Mouse (Mus musculus) c-Kit-positive CD71-positive TER-119-negative erythroid progenitor cells, embryonic 14.5 days (primary cell): Measurements from ENCODE around the gene Gm44790.
A peak's percentile ranks its signal among the peaks of the same experiment; 100 is the strongest.

Source experiments
- DNase-seq: peaks from one replicate; pipeline ENCODE4 v3.0.0-alpha.2; 2013; ENCODE audit warnings: low read depth

Gm44790 gene

GRCm38 (mm10) chr6:86404100-86404861 is 22.2 kb upstream of the Gm44790 start, which contains the start of gene Tia1:
Gene Tia1, plus strand, starts transcription at chr6:86404219.
- DNase-seq = peak; percentile 92

DNA sequence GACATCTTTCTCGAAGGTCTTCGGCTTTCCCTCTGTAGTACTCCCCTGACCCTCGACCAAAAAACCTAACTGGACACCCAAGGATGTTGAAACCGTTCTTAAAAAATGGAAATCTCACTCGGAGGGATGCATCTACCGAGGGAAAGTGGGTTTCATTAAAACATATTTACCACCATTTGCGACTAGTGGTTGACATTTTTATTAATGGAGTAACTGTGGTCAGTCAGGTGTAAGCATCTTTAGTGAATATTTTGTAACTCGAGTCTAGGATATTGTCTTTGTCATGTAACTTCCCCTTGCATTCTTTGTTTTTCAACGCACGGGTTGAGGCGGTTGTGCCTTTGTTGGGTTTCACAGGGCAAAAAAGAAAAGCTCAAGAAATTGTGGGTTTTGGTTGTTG is 21.5 kb upstream of the Gm44790 start:
- DNase-seq = peak; percentile 24

DNA sequence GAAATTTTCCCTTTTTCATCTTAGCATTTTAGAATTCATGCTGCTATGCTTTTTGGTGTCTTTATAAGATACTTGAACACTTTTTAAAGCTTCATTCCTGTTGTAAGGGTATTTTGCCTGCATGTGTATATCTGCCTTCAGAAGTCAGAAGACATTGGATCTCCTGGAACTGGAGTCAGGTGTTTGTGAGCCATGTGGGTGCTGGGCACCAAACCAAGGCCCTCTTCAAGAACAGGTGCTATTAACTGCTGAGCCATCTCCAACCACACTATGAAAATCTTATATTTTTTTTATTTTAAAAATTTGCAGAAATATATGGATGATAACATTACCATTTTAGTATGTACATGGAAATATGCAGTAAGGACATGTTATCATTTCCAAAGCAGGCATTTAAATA is 20.2 kb upstream of the Gm44790 start:
- no peak for DNase-seq

DNA sequence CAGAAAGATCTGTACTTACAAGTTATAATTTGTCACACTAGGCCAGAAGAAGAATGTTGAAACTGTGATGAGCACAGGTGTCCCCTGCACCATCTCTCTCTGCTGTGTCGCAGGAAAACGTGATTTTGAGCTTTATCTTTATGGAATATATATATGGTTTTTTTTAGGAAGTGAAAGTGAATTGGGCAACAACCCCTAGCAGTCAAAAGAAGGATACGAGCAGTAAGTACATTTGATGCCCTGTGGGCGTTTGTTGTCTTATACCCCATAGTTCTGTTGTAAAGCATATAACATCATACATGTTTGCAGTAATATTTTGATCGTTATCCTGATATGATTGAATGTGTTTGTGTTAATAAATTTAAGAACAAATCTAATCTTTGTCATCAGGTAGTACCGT is 7.7 kb upstream of the Gm44790 start:
- no peak for DNase-seq

- DNase-seq = no peak
Observed at GRCm38 (mm10) chr6:86419239-86419638, 7.2 kb upstream of the Gm44790 start.

DNA sequence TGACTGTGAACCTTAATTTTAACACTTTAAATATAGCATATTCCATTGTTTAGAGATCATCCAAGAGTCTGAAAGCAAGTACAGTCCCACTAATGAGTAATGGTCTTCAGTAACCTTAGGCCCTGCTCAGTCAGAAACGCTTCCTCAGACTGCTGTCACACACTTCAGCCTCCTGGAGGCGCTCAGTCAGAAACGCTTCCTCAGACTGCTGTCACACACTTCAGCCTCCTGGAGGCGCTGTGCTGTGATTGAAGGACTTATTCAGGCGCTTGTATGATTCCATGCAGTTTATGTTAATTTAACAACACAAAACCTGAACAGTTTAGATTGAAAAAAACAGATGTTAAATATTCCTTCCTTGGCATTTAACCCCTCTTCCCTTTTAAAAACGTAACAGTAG is 6.0 kb upstream of the Gm44790 start:
- no peak for DNase-seq

GRCm38 (mm10) chr6:86431531-86431930 is 5.1 kb downstream of the Gm44790 start:
- no peak for DNase-seq

GRCm38 (mm10) chr6:86433696-86434095 is 7.2 kb downstream of the Gm44790 start:
- no peak for DNase-seq

- peak; percentile 73 for DNase-seq
Observed at GRCm38 (mm10) chr6:86437711-86438110, 11.3 kb downstream of the Gm44790 start.

- peak; percentile 93 for DNase-seq
Observed at GRCm38 (mm10) chr6:86438272-86439118, 12.0 kb downstream of the Gm44790 start, which contains the start of gene C87436. Gene C87436, plus strand, starts transcription at chr6:86438374.

GRCm38 (mm10) chr6:86439119-86439496 is 12.7 kb downstream of the Gm44790 start:
- no peak for DNase-seq

DNA sequence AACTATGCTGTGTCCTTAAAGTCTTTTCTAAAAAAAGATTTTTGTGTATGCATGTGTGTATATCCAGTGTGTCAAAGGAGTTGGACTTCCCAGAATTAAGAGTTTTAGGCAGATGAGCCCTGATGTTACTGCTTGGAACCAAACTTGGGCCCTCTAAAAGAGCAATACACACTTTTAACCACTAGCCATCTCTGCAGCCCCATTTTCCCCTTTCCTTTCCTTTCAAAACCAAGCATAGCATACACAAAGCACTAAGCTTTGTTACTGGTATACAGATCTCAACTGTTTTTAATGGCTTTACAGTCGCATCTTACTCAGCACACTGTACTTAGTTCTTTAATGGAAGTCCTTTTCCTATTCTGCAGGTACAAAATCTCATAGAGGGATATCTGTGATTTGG is 13.1 kb downstream of the Gm44790 start:
- DNase-seq = peak; percentile 10

DNA sequence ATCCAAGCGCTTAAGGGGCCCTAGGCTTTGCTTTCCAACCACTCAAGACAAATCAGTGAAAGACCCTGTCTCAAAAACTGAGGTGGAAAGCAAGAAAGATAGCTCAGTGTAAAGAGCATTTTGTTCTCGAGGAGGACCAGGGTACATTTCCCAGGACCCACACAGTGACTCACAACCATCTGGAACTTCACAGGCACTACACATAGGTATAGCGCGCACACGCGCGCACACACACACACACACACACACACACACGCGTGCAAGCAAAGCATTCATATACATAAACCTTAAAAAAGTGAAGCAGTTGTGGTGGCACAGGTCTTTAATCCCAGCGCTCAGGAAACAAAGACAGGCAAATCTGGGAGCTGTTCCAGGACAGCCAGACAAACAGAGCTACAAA is 15.1 kb downstream of the Gm44790 start:
- DNase-seq = no peak

DNA sequence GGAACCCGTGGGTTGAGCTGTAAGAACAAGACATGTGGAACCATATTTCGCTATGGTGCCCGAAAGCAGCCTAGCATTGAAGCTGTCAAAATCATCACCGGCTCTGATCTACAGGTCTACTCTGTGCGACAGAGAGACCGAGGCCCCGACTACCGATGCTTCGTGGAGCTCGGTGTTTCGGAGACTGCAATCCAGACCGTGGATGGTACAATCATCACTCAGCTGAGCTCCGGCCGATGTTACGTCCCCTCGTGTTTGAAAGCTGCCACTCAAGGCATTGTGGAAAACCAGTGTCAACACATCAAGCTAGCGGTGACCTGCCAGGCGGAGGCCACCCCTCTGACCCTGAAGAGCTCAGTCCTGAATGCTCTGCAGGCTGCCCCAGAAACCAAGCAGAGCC is 19.1 kb downstream of the Gm44790 start:
- DNase-seq = no peak

DNA sequence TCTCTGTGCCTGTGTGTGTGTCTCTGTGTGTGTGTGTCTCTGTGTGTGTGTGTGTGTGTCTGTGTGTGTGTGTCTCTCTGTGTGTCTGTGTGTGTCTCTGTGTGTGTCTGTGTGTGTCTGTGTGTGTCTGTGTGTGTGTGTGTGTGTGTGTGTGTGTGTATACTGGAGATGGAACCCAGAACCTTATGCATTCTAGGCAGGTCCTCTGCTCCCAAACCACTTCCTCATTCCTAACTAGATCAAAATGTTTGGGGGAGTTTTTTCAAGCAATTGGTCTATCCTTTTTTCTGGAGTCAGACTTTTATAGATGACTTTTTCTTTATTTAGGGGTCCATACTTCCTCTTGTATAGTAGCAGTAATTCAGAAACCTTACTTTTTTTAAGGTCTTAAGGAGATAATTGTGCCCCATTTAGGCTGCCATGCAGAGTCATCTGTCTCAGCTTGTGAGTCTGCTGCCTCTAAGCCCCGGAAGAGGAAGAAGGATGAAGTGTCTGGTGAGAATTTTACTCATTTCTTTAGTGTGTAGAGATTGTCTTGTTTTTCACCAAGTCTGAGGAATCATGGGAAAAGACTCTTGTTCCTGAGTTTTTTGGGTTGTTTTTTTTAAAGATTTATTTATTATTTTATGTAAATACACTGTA is 20.6 kb downstream of the Gm44790 start:
- DNase-seq = no peak

DNA sequence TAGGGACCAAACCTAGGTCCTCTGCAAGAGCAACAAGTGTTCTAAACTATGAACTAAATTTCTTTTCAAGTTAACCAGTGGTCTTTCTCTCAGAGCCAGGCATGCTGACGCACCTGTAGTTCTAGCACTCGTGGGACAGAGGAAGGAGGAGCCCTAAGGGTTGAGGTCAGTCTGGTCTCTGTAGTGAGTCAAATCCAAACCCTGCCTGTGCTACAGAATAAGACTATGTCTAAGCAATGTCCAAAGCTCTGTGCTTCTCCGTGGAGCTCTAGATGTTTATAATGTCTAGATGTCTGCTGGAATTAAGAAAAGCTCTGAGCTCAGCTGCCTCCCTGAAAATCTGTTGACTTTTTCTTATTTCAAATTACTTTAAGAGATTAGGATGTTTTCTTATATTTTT is 30.3 kb downstream of the Gm44790 start:
- DNase-seq = no peak

DNA sequence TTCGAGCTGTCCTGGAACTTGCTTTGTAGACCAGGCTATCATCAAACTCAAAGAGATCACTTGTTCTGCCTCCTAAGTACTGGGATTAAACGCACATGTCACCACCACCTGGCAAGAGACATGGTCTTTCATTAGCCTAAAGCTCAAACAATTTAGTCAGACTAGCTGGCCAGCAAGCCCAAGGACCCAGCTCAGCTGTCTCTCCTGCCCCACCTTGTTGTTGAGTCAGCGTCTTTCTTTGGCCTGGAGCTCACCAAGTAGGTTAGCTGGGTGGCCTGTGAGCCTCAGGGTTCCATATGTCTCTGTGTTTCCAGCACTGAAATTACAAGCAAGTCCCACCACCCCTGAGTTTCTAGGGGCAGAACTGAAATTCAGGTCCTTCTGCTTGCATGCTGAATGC is 36.6 kb downstream of the Gm44790 start:
- no peak for DNase-seq

DNA sequence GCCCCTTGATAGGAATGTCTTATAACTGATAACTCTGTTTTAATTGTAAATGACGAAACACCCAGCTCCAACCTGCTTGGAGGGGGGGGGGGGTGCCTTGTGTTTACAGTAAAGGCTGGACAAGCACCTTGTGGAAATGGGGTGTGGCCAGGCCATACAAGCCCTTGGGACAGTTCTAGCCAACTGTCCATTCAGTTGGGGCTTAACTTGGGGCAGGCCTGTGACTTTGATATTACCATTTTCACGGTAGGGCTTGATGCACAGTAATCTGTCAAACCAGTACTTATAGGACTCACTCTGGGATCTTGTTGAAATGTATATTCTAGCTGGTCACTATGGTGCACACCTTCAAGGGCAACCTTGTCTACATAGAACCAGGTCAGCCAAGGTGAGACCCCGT is 44.9 kb downstream of the Gm44790 start:
- no peak for DNase-seq

- DNase-seq = no peak
Observed at GRCm38 (mm10) chr6:86471760-86472099, 45.3 kb downstream of the Gm44790 start.

DNA sequence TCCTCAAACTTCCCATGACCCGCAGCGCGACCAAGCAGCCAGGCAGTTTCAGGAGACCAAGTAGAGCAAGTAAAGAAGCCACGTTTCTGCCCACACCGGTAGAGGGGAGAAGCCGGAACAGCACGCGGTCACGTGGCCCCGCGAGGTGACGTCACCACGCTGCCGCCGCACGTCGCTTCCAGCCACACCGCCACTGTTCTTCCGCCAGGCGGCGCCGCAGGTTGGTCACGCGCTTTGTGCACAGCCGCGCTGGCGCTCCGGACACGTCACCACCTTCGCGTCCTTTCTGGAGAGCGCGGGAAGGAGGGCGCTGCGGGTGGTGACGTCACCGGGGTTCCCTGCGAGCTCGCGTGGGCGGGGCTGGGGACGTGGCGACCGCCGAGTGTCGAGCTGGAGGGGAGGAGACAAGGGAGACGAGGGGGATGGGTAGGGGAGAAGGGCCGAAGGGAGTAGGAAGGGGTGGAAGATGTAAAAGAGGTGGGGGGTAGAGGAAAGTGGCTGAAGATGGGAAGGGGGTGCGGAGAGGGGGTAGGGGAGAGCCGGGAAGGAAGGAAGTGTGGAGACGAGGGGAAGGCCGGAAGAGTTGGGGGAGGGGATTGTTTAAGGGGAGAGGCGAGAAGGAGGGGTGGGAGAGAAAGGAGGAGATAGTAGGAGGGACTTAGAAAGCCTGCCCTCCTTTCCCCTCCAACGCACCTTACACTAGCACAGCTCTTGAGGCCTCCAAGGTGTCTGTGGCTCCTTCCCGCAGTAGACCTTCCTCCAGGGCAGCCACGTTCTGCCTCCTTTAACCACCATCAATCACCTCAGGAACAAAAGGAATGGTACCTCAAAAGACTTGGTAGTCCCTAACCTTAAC is 45.9 kb downstream of the Gm44790 start:
- DNase-seq = peak; percentile 98

DNA sequence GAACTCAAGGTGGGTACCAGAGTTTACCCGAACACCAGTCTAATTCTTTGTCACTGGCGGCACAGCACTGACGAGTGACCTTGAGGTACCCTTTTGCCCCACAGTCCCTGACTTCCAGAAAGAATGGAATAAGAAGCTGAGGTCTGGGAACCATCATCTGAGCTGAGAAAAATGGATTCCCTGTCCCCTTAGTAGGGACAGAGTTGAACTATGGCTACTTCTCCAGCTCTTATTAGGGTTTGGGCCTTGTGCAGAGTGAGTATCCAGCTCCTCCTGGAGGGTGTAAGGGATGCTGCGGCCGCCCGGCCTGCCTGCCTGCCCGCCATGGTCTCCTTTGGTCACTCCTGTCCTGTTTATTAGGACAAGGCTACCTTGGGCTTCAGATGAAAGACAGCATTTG is 46.6 kb downstream of the Gm44790 start:
- DNase-seq = no peak

DNA sequence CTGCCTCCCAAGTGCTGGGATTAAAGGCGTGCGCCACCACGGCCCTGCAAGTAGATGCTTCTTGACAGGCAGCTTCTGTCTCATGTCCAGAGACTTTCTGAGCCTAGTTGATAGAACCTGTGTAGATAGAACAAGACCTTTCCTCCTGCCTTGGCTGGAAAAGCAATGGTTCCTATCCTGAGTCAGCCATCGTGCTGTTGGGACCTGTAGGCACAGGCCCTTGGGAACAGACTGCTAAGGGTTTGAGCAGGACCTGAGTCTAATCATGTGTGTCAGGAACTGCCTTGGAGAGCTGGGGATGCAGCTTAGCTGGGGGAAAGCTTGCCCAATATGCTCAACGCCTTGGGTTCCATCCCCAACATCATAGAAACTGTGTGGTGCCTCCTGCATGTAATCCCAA is 47.6 kb downstream of the Gm44790 start:
- no peak for DNase-seq
